Mouse (Mus musculus) heart, adult 18-20 months (tissue): ENCODE data around the gene Ramp3. TPM values are rescaled to one million over a fixed set of nuclear protein-coding genes. Genes with fewer than 3 reads are reported as not detected.
A peak's percentile ranks its signal among the peaks of the same experiment; 100 is the strongest.
"Not testable (repeated sequence)": the region's sequence is repeated elsewhere in the genome, so short reads cannot be mapped to it uniquely, and the experiment has no call there.

Experiments used
- DNase-seq, 2 experiments: peaks; one replicate each; pipeline ENCODE4 v3.0.0; 2021 to 2022; ENCODE audit warnings: mixed read lengths in 1 of 2
- long read RNA-seq, 2 experiments: library from polyadenylated mRNA; stranded (forward); transcript quantifications; one replicate each; pipeline ENCODE4 v2.0.0; 2021
- total RNA-seq, 2 experiments: library from RNA; stranded (reverse); gene quantifications; 2 replicates each; pipeline ENCODE4 v1.2.3; 2021

The Ramp3 gene
- 1 to 10 TPM; 7.6 to 7.9 TPM for total RNA-seq
- long read RNA-seq, experiment 1, partial matches to known transcripts, result 0 of 5 reads
- long read RNA-seq, experiment 1, other reads (novel, unspliced or antisense), result 0 of 5 reads
- long read RNA-seq, experiment 2, partial matches to known transcripts, result 0 of 4 reads
- long read RNA-seq, experiment 2, other reads (novel, unspliced or antisense), result 1 of 4 reads

DNA sequence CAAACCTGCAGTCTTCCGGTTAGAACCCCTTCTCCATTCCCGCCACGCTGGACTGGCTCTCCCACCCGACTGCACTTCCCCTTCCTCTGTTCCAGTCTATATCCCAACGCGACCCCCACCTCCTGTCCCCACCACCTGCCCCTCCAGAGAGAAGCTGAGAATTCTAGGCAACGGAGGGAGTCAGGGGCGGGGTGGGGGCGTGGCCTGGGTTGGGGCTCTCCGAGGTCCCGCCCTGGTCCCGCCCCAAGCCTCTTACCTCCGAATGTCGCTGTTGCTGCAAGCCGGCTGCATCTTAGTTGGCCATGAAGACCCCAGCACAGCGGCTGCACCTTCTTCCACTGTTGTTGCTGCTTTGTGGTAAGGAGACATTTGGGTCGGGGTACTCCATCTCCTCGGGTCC is at the start of gene Ramp3:
Gene Ramp3 (plus strand): TSS at position 251 of the 400 bp plus-strand sequence.
- DNase-seq, result peak in 1 of 2 experiments; percentile 18

- no peak for DNase-seq
Measured at GRCm38 (mm10) chr11:6615250-6616205, 42.8 kb upstream of the Ramp3 start.

DNA sequence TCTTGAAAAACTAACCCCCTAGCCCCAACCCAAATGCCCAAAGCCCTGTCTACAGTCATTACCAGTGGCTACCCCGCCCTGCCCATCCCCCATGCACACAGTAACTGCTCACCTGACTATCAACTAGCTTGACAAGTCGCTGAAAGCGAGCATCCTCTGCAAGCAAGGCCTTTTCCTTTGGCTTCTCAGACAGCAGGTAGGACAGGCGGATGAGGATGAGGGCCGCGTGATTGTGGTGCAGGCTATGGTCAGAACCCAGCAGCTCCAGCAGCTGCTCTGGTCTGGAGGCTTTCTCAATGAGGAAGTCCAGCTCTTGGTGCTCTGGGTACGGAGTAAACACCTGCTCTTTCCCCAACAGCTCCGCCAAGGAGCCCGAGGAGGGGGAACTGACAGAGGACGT is 34.6 kb upstream of the Ramp3 start:
- no peak for DNase-seq

- DNase-seq, result peak in 1 of 2 experiments; percentile 24
Measured at GRCm38 (mm10) chr11:6624619-6625382, 33.5 kb upstream of the Ramp3 start.

- peak; percentile 92 to 95 for DNase-seq
Measured at GRCm38 (mm10) chr11:6625478-6626387, 32.6 kb upstream of the Ramp3 start, which contains the start of gene Tbrg4. Gene Tbrg4, minus strand, starts transcription at chr11:6626067.

GRCm38 (mm10) chr11:6626388-6626772 is 31.9 kb upstream of the Ramp3 start:
- no peak for DNase-seq

DNA sequence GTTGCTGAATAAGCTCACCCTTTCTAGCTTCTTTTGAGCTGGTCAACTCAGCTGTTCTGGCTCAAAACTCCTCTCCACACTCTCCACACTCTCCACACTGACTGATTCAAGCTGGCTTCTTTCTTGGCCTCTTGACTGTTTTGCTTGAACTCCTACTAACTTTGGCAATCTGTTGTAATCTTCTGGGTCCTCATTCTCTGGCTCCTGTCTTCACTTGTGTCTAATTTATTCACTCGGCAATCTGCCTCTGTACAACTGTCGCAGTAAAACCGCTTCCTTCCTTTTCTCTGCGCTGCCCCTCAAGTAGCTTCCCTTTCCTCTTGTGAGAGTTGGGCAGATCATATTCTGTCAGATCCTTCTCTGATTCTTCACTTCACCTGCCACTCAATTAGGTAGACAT is 30.6 kb upstream of the Ramp3 start:
- DNase-seq, result peak; percentile 32 to 45

DNA sequence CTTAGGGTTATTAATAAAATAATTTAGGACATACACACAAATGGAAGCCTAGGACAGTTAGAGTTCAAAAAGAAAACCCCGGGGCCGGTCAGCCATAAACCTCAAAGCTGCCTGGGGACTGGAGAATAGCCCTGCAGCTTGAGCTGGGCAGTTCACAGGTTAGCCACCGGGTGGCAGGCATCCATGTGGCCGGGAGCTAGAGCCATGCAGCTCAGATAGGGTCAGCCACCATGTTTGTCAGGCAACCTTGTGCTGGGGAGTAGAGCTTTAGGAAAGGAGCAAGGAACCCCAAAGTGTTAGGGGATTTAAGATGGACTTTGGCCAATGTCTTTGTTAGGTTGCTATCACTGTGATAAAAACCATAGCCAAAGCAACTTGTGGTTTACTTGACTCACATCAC is 29.8 kb upstream of the Ramp3 start:
- peak; percentile 29 to 48 for DNase-seq

DNA sequence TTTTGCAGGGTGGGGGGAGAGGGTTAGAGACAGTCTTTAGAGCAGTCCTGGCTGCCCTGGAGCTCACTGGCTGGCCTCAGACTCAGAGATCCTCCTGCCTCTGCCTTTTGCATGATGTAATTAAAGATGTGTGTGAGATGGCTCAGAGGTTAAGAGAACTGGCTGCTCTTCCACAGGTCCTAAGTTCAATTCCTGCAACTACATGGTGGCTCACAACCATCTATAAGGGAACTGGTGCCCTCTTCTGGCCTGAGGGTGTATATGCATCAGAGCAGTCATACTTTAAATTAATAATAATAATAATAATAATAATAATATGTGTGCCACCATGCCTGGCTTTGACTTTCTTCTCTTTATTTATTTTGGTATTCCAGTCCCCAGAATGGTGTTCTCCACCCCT is 28.7 kb upstream of the Ramp3 start:
- DNase-seq, result peak; percentile 25 to 54

- DNase-seq, result no peak
Measured at GRCm38 (mm10) chr11:6636150-6636549, 22.2 kb upstream of the Ramp3 start.

DNA sequence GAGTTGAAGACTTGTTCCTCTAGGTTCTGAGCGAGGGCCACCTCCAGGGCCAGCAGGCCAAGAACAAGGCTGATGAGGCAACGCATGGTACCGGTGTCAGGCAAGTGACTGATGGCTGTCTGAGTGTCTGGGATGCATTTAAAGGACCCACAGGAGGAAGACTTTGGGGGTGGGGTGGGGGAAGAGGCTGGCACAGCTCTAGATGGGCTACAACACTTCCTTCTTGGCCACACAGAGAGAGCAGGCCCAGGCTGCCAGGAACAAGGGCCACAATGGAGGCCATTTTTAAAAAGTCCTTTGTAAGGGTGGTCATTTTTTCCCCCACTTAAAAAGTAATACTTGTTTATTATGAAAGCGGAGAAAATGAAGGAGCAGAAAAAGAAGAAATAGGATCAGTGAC is 19.8 kb upstream of the Ramp3 start, which contains the start of gene Wap:
Gene Wap (minus strand): TSS at position 101 of the 400 bp plus-strand sequence.
- no peak for DNase-seq

GRCm38 (mm10) chr11:6639072-6639471 is 19.2 kb upstream of the Ramp3 start:
- DNase-seq, result no peak

DNA sequence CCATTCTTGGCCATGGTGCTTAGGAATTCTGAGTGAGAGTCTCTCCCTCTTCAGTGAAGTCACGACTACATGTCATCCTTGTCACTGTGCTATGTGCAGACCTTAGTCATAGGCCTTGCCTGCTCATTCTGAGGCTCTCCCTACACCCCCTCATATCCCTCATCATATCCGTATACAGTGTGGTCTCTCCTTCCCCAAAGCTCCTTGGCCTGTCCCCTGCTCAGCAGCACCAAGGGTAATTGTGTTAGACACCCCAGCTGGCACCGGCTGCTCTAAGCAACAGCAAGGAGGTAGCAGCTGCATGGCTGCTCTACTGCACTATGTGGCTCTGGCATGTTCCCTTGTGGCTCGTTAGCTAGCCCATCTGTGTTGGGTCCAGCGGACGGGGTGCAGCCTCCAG is 13.8 kb upstream of the Ramp3 start:
- DNase-seq, result no peak

- DNase-seq, result no peak
Measured at GRCm38 (mm10) chr11:6647831-6648724, 10.2 kb upstream of the Ramp3 start.

DNA sequence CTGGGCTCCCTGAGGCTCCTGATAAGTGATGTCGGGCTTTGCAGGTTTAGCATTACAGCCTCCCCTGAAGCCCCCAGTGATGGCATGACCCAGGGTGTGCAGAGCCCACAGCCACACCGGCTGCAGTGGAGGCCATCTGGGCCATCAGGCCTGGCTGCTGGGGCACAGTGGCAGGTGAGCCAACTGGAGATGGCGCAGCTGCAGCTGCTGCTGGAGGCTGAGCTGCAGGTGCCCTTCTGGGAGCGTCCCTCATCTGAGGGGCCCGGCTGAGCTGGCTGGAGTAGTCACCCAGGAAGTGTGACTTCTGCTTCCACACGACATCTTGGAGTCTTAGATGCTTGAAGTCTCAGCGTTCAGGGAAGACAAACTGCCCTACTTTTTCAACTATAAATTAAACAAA is 7.8 kb upstream of the Ramp3 start:
- DNase-seq, result no peak

DNA sequence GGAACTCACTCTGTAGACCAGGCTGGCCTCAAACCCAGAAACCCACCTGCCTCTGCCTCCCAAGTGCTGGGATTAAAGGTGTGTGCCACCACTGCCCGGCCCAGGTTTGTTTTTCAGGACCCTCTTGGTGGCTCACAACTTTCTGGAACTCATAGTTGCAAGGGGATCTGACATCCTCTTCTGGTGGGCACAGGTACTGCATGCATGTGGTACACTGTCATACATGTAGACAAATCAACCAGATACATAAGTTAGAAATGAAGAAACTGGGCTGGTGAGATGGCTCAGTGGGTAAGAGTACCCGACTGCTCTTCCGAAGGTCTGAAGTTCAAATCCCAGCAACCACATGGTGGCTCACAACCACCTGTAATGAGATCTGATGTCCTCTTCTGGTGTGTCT is 5.3 kb upstream of the Ramp3 start:
- DNase-seq, result not testable (repeated sequence)

- peak; percentile 69 to 92 for DNase-seq
Measured at GRCm38 (mm10) chr11:6654903-6655302, 3.4 kb upstream of the Ramp3 start.

DNA sequence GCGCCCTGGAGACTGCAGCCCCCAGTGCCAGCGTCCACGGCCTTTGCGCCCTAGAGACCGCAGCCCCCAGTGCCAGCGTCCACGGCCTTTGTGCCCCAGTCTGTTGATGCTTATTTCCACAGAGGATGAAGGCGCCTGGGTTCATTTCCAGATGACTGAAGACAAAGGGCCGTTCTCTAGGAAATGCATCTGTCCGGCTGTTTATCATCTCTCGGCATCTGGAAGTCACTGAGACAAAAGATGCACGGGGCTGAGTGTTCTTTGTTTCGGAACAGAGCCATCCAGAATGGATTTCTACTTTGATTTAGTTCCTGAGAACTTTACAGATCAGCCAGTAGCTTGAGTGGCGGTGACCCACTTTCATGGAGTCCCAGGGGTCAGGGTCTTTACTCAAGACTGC is 2.9 kb downstream of the Ramp3 start:
- no peak for DNase-seq

- DNase-seq, result no peak
Measured at GRCm38 (mm10) chr11:6666634-6667033, 8.3 kb downstream of the Ramp3 start.

GRCm38 (mm10) chr11:6669041-6669440 is 10.7 kb downstream of the Ramp3 start:
- no peak for DNase-seq
